22 mouse cellular contexts compared by ENCODE assay signal in the genomic region with DNA sequence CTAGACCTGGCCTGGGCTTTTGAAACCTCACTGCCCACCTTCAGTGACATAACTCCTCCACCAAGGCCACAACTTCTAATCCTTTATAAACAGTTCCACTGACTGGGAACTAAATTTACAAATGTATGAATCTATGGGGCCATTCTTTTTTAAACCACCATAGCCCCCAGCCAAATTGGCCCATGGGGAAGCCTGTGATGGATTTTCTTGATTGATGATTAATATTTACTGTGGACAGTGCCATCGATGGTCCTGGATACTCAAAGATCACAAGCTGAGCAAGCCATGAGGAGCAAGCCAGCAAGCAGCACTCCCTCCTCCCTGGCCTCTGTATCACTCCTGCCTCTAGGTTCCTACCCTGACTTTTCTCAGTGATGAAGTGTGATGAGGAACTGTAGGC. TPM values are rescaled to one million over a fixed set of nuclear protein-coding genes. Genes with fewer than 3 reads are reported as not detected.
DNase-seq lines count a peak whose midpoint lies in the region; ATAC-seq and TF ChIP-seq lines count a peak whose summit lies in the region.
"Had no signal": no experiment of that assay in that cellular context is flagged by ENCODE, and none has a peak within 500 bp of the region (broad histone marks: within the 10 kb centered on the region; RNA-seq: fewer than 3 reads in every experiment).

No protein-coding gene starts in this region.

- no peak for TF ChIP-seq CTCF in liver, adult 2 months (IDR thresholded peaks at IDR 0.05; ENCODE audit: low read depth, low read length)
- TF ChIP-seq CTCF in midbrain, postnatal 0 days (IDR thresholded peaks at IDR 0.05) = no peak

- H3K9ac ChIP-seq in embryonic facial prominence, embryonic 13.5 days = no peak overlapping the region
- no peak overlapping the region for H3K9ac ChIP-seq in liver, adult 2 months (ENCODE audit: low read depth, low read length)
- H3K9ac ChIP-seq in liver, embryonic 11.5 days (ENCODE audit: low read depth, low read length) = no peak overlapping the region
- no peak overlapping the region for H3K9ac ChIP-seq in midbrain, embryonic 11.5 days (ENCODE audit: low read length)
- H3K9ac ChIP-seq in midbrain, postnatal 0 days (replicated peaks; ENCODE audit: low read length, poor library complexity, severe bottlenecking) = no peak overlapping the region
- H3K9ac ChIP-seq in embryonic facial prominence, embryonic 14.5 days (ENCODE audit: low read depth, low read length) = no peak overlapping the region

- H3K4me3 ChIP-seq in embryonic facial prominence, embryonic 13.5 days = no peak overlapping the region
- H3K4me3 ChIP-seq in embryonic facial prominence, embryonic 10.5 days = no peak overlapping the region
- no peak overlapping the region for H3K4me3 ChIP-seq in liver, adult 2 months (ENCODE audit: insufficient read depth, low read depth, low read length)
- H3K4me3 ChIP-seq in liver, embryonic 11.5 days (ENCODE audit: low read depth, low read length) = no peak overlapping the region
- H3K4me3 ChIP-seq in midbrain, embryonic 11.5 days (ENCODE audit: low read depth, low read length) = no peak overlapping the region
- no peak overlapping the region for H3K4me3 ChIP-seq in midbrain, postnatal 0 days (ENCODE audit: low read depth, low read length)
- no peak overlapping the region for H3K4me3 ChIP-seq in embryonic facial prominence, embryonic 14.5 days (ENCODE audit: low read depth, low read length)

- H3K27ac ChIP-seq in embryonic facial prominence, embryonic 13.5 days = peak overlapping the region; percentile 48; the same call in 1 of the 2 replicates
- no peak overlapping the region for H3K27ac ChIP-seq in embryonic facial prominence, embryonic 10.5 days (replicated peaks)
- H3K27ac ChIP-seq in liver, adult 2 months (replicated peaks; ENCODE audit: insufficient read depth, low read depth, low read length) = peak overlapping the region; percentile 62
- H3K27ac ChIP-seq in liver, embryonic 11.5 days (ENCODE audit: low read depth, low read length) = no peak overlapping the region
- no peak overlapping the region for H3K27ac ChIP-seq in midbrain, embryonic 11.5 days (ENCODE audit: low read depth, low read length)
- H3K27ac ChIP-seq in midbrain, postnatal 0 days (ENCODE audit: low read depth, low read length) = no peak overlapping the region
- H3K27ac ChIP-seq in embryonic facial prominence, embryonic 14.5 days (replicated peaks; ENCODE audit: low read depth, low read length) = peak overlapping the region; percentile 77; the same call in 1 of the 2 replicates

- no peak for TF ChIP-seq POLR2A in liver, adult 2 months (IDR thresholded peaks at IDR 0.05; ENCODE audit: extremely low read depth, insufficient read depth, low read length)

- no peaks in the 10 kb centered on the region for H3K27me3 ChIP-seq in embryonic facial prominence, embryonic 13.5 days
- H3K27me3 ChIP-seq in embryonic facial prominence, embryonic 10.5 days (replicated peaks; ENCODE audit: low read depth, poor library complexity, severe bottlenecking) = no peaks in the 10 kb centered on the region
- H3K27me3 ChIP-seq in liver, adult 2 months (ENCODE audit: control insufficient read depth, insufficient read depth, low read length) = no peaks in the 10 kb centered on the region
- no peaks in the 10 kb centered on the region for H3K27me3 ChIP-seq in liver, embryonic 11.5 days (replicated peaks; ENCODE audit: control insufficient read depth, insufficient read depth, low read length)
- H3K27me3 ChIP-seq in midbrain, embryonic 11.5 days (ENCODE audit: control insufficient read depth, insufficient read depth, low read length) = no peaks in the 10 kb centered on the region
- H3K27me3 ChIP-seq in midbrain, postnatal 0 days (ENCODE audit: insufficient read depth, low read length) = no peaks in the 10 kb centered on the region
- H3K27me3 ChIP-seq in embryonic facial prominence, embryonic 14.5 days (replicated peaks; ENCODE audit: control insufficient read depth, insufficient read depth, low read length) = no peaks in the 10 kb centered on the region
- H3K27me3 ChIP-seq: CH12.LX, Patski had no signal

- ATAC-seq in embryonic facial prominence, embryonic 13.5 days (ENCODE audit: insufficient number of reproducible peaks, insufficient read depth, low FRiP score, low TSS enrichment, low read depth) = no peak
- no peak for ATAC-seq in liver, embryonic 11.5 days (replicated peaks; ENCODE audit: low FRiP score)
- no peak for ATAC-seq in midbrain, embryonic 11.5 days (ENCODE audit: low FRiP score)
- no peak for ATAC-seq in midbrain, postnatal 0 days (ENCODE audit: low FRiP score)
- no peak for ATAC-seq in embryonic facial prominence, embryonic 14.5 days (ENCODE audit: low read depth)
- ATAC-seq: activated CD4-positive, CD25-positive, alpha-beta regulatory T cell, adult 4 months; CD4-positive, CD25-positive, alpha-beta regulatory T cell, adult 4 months; Patski had no signal

- H3K9me3 ChIP-seq in embryonic facial prominence, embryonic 13.5 days = no peaks in the 10 kb centered on the region
- no peaks in the 10 kb centered on the region for H3K9me3 ChIP-seq in embryonic facial prominence, embryonic 10.5 days
- no peaks in the 10 kb centered on the region for H3K9me3 ChIP-seq in liver, embryonic 11.5 days (ENCODE audit: control insufficient read depth, low read length)
- H3K9me3 ChIP-seq in midbrain, embryonic 11.5 days (ENCODE audit: control insufficient read depth, low read length) = no peaks in the 10 kb centered on the region
- H3K9me3 ChIP-seq in midbrain, postnatal 0 days (ENCODE audit: low read length) = no peaks in the 10 kb centered on the region
- no peaks in the 10 kb centered on the region for H3K9me3 ChIP-seq in embryonic facial prominence, embryonic 14.5 days (ENCODE audit: control insufficient read depth, low read length)
- H3K9me3 ChIP-seq: G1E had no signal

- WGBS in embryonic facial prominence, embryonic 13.5 days = 100% methylated on average over 1 of the region's 1 CpGs
- WGBS in embryonic facial prominence, embryonic 10.5 days = 92% methylated on average over 1 of the region's 1 CpGs
- WGBS in liver, adult 2 months = 35% methylated on average over 1 of the region's 1 CpGs
- whole genome bisulfite sequencing in liver, embryonic 11.5 days = 88% methylated on average over 1 of the region's 1 CpGs
- WGBS in midbrain, embryonic 11.5 days = 96% methylated on average over 1 of the region's 1 CpGs
- WGBS in midbrain, postnatal 0 days = 86% methylated on average over 1 of the region's 1 CpGs
- WGBS in embryonic facial prominence, embryonic 14.5 days = 100% methylated on average over 1 of the region's 1 CpGs

- no peak for DNase-seq in embryonic facial prominence, embryonic 10.5 days (ENCODE audit: low spot score)
- DNase-seq in liver, adult 2 months (ENCODE audit: extremely low read depth, low read depth, low spot score) = peak; percentile 68
- DNase-seq in liver, embryonic 11.5 days (ENCODE audit: low spot score) = no peak
- peak; percentile 77 for DNase-seq in midbrain, embryonic 11.5 days (ENCODE audit: low spot score, missing footprints)
- no peak for DNase-seq in midbrain, postnatal 0 days (ENCODE audit: low spot score)
- DNase-seq in embryonic facial prominence, embryonic 14.5 days (ENCODE audit: low spot score) = no peak
- DNase-seq in ovary, adult 18-20 months (ENCODE audit: low spot score) = no peak
- DNase-seq: adrenal gland, adult 2 months; adrenal gland, adult 8-10 months; adrenal gland, postnatal 10 days; adrenal gland, postnatal 14 days; adrenal gland, postnatal 25 days; adrenal gland, postnatal 36 days; B cell, adult 2 months; cerebellum, adult 11 months; cerebellum, adult 11-12 months had no signal

- H3K36me3 ChIP-seq in embryonic facial prominence, embryonic 13.5 days = no peaks in the 10 kb centered on the region
- H3K36me3 ChIP-seq in embryonic facial prominence, embryonic 10.5 days (replicated peaks) = no peaks in the 10 kb centered on the region
- no peaks in the 10 kb centered on the region; the same call in 1 of the 2 replicates for H3K36me3 ChIP-seq in liver, adult 2 months (ENCODE audit: control insufficient read depth, insufficient read depth, low read length)
- no peaks in the 10 kb centered on the region for H3K36me3 ChIP-seq in liver, embryonic 11.5 days (ENCODE audit: control insufficient read depth, insufficient read depth, low read length)
- H3K36me3 ChIP-seq in midbrain, embryonic 11.5 days (ENCODE audit: control insufficient read depth, insufficient read depth, low read length) = no peaks in the 10 kb centered on the region
- no peaks in the 10 kb centered on the region for H3K36me3 ChIP-seq in midbrain, postnatal 0 days (ENCODE audit: insufficient read depth, low read length)
- no peaks in the 10 kb centered on the region for H3K36me3 ChIP-seq in embryonic facial prominence, embryonic 14.5 days (ENCODE audit: control insufficient read depth, insufficient read depth, low read length)

- peaks cover 33% of the 10 kb centered on the region for H3K79me2 ChIP-seq in liver, adult 2 months (ENCODE audit: control insufficient read depth, insufficient read depth, low read length)

- H3K4me2 ChIP-seq in embryonic facial prominence, embryonic 13.5 days = no peak overlapping the region
- H3K4me2 ChIP-seq in liver, embryonic 11.5 days = no peak overlapping the region
- H3K4me2 ChIP-seq in midbrain, embryonic 11.5 days = no peak overlapping the region
- no peak overlapping the region for H3K4me2 ChIP-seq in midbrain, postnatal 0 days (ENCODE audit: low read depth, low read length, poor library complexity, severe bottlenecking)
- no peak overlapping the region for H3K4me2 ChIP-seq in embryonic facial prominence, embryonic 14.5 days (ENCODE audit: low read depth, low read length)

- H3K4me1 ChIP-seq in embryonic facial prominence, embryonic 13.5 days = peaks cover 30% of the 10 kb centered on the region
- H3K4me1 ChIP-seq in embryonic facial prominence, embryonic 10.5 days = peaks cover 18% of the 10 kb centered on the region
- H3K4me1 ChIP-seq in liver, adult 2 months (ENCODE audit: control insufficient read depth, insufficient read depth, low read length) = peaks cover 28% of the 10 kb centered on the region
- no peaks in the 10 kb centered on the region for H3K4me1 ChIP-seq in liver, embryonic 11.5 days (replicated peaks; ENCODE audit: control insufficient read depth, insufficient read depth, low read length)
- no peaks in the 10 kb centered on the region for H3K4me1 ChIP-seq in midbrain, embryonic 11.5 days (ENCODE audit: control insufficient read depth, insufficient read depth, low read length)
- no peaks in the 10 kb centered on the region for H3K4me1 ChIP-seq in midbrain, postnatal 0 days (ENCODE audit: insufficient read depth, low read length)
- H3K4me1 ChIP-seq in embryonic facial prominence, embryonic 14.5 days (ENCODE audit: control insufficient read depth, insufficient read depth, low read length) = peaks cover 20% of the 10 kb centered on the region

RNA-seq across cellular contexts. Expression of a gene that starts 11.4 kb away (rescaled TPM):
- polyA plus RNA-seq in embryonic facial prominence, embryonic 13.5 days (2015; fragmentation: Nextera tagmentation; extraction: Ambion mirVana) = 9.6 and 10.7 TPM in 2 replicates
- polyA plus RNA-seq in embryonic facial prominence, embryonic 10.5 days (2016; fragmentation: Nextera tagmentation; extraction: Ambion mirVana) = 6.0 and 6.2 TPM in 2 replicates
- total RNA-seq in liver, adult 2 months (2014; rRNA removed) = 27.2 and 32.6 TPM in 2 replicates
- 13.5 and 16.6 TPM in 2 replicates for polyA plus RNA-seq in liver, adult 2 months (2012; rRNA removed)
- polyA plus RNA-seq in liver, embryonic 11.5 days (2014; fragmentation: Nextera tagmentation; extraction: Ambion mirVana) = 5.3 and 7.0 TPM in 2 replicates
- polyA plus RNA-seq in midbrain, embryonic 11.5 days (2014; fragmentation: Nextera tagmentation; extraction: Ambion mirVana) = 9.2 and 9.9 TPM in 2 replicates
- 84.4 and 93.9 TPM in 2 replicates for total RNA-seq in midbrain, postnatal 0 days (2014; rRNA removed)
- 11.8 and 13.5 TPM in 2 replicates for polyA plus RNA-seq in midbrain, postnatal 0 days (2015; fragmentation: Nextera tagmentation; extraction: Ambion mirVana)
- 9.4 and 11.4 TPM in 2 replicates for polyA plus RNA-seq in embryonic facial prominence, embryonic 14.5 days (2014; fragmentation: Nextera tagmentation; extraction: Ambion mirVana)

RNA-seq across cellular contexts. Expression of a gene that starts 11.5 kb away (rescaled TPM):
- polyA plus RNA-seq in embryonic facial prominence, embryonic 13.5 days (2015; fragmentation: Nextera tagmentation; extraction: Ambion mirVana) = 43.2 and 49.5 TPM in 2 replicates
- polyA plus RNA-seq in embryonic facial prominence, embryonic 10.5 days (2016; fragmentation: Nextera tagmentation; extraction: Ambion mirVana) = 30.3 and 32.2 TPM in 2 replicates
- total RNA-seq in liver, adult 2 months (2014; rRNA removed) = 14.8 and 19.9 TPM in 2 replicates
- 15.4 and 18.2 TPM in 2 replicates for polyA plus RNA-seq in liver, adult 2 months (2012; rRNA removed)
- 15.4 and 20.6 TPM in 2 replicates for polyA plus RNA-seq in liver, embryonic 11.5 days (2014; fragmentation: Nextera tagmentation; extraction: Ambion mirVana)
- 49.6 and 54.8 TPM in 2 replicates for polyA plus RNA-seq in midbrain, embryonic 11.5 days (2014; fragmentation: Nextera tagmentation; extraction: Ambion mirVana)
- 112 and 200 TPM in 2 replicates for total RNA-seq in midbrain, postnatal 0 days (2014; rRNA removed)
- polyA plus RNA-seq in midbrain, postnatal 0 days (2015; fragmentation: Nextera tagmentation; extraction: Ambion mirVana) = 49.5 and 58.1 TPM in 2 replicates
- polyA plus RNA-seq in embryonic facial prominence, embryonic 14.5 days (2014; fragmentation: Nextera tagmentation; extraction: Ambion mirVana) = 33.0 and 33.3 TPM in 2 replicates

Comparison
In these comparisons a context has a peak if more than half of its experiments do, and no peak if none do; other contexts are left out.
1. H3K27ac ChIP-seq: peak in embryonic facial prominence, embryonic 13.5 days (single experiment), liver, adult 2 months (single experiment) and embryonic facial prominence, embryonic 14.5 days (single experiment); none in embryonic facial prominence, embryonic 10.5 days (single experiment), liver, embryonic 11.5 days (single experiment), midbrain, embryonic 11.5 days (single experiment) and midbrain, postnatal 0 days (single experiment).
2. DNase-seq: peak in liver, adult 2 months (single experiment) and midbrain, embryonic 11.5 days (single experiment); none in embryonic facial prominence, embryonic 10.5 days (single experiment), liver, embryonic 11.5 days (single experiment), midbrain, postnatal 0 days (single experiment), embryonic facial prominence, embryonic 14.5 days (single experiment) and ovary, adult 18-20 months (single experiment).